Mouse (Mus musculus) cerebral cortex, adult 2 months (tissue): ENCODE measurements around the gene Gm21083.

Experiments used
- WGBS: fragments of 180-500 bp; shearing (Covaris S2); methylation state at CpG from one replicate; pipeline ENCODE4 v1.1.7; 2018; 5-methylcytosine and 5-hydroxymethylcytosine counted together

The Gm21083 gene

DNA sequence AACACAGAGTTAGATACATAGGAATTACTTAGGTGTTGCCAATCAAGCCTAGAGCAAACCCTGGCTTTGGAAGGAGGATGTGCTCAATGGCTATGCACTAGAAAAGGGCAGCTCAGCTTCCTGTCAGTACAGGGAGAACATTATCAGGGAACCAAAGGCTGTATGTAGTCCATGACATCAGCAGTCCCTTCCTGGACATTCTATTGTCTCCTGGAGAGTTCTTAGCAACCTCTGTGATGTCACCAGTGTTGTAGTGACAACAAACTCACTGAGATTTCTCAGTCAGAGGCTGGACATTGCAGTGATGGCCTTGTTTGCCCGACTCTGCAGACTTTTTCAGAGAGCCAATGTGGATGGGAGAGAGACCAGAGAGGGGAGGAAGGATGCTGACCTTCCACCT lies at the start of gene Gm21083:
TSS of gene Gm21083 (plus strand) at position 301 of the 400 bp plus-strand sequence.
- WGBS: 40% methylated on average over 1 of the region's 1 CpGs

DNA sequence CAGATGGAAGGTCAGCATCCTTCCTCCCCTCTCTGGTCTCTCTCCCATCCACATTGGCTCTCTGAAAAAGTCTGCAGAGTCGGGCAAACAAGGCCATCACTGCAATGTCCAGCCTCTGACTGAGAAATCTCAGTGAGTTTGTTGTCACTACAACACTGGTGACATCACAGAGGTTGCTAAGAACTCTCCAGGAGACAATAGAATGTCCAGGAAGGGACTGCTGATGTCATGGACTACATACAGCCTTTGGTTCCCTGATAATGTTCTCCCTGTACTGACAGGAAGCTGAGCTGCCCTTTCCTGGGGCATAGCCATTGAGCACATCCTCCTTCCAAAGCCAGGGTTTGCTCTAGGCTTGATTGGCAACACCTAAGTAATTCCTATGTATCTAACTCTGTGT lies 48.0 kb upstream of the Gm21083 start, which contains the start of gene Gm21190:
TSS of gene Gm21190 (minus strand) at position 101 of the 400 bp plus-strand sequence.
- WGBS: 80% methylated on average over 1 of the region's 1 CpGs

DNA sequence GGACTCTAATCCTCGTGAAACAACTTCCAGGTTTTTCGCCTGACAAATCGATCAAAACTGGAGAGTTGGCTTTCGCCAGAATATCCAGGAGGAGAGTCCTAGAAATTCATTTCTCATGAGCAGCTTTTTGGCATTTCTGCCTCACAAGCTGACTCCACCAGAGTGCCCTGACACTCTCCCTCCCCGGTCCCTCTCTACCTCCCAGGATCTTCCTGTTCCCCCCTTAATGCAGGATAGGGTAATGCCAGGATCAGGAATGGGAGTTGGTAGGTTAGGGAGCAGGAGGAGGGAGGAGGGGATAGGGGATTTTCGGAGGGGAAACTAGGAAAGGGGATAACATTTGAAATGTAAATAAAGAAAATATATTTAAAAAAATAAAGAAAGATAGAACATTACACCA lies 28.5 kb upstream of the Gm21083 start:
- WGBS: 86% methylated on average over 6 of the region's 6 CpGs

DNA sequence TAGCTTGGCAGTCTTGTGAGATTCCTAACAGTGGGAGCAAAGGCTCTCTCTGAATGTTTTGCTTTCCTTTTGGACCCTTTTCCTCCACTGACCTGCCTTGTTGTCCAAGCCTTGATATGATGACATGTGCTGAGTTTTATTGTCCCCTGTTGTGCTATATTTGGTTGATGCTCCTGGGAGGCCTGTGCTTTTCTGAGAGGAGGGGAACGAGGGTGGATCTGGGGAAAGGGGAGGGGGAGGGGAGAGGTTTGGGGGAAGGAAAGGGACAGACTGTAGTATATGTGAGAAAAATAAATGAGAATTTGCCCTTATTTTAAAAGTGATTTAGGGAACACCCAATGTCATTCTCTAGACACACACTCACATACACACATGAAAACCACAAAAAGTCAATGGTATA lies 28.0 kb upstream of the Gm21083 start:
- 34% methylated on average over 1 of the region's 1 CpGs for WGBS

DNA sequence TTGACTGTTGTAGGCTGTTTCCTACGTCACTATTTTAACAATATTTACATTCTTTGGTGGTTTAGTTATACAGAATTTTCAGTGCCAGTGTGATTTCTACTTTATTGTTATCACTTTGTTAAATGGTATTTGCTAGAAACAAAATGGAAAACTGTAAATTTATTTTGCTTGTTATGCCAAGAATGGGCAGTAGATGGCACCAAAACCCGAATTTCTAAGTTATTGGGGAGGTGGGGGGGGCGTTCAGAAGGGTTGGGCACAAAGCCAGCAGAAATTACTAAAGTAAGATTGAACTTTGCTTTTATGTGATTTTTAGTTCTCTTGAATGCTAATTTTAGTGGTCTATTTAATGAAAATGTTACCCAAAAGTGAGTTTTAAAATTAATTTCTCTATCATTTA lies 27.5 kb upstream of the Gm21083 start:
- 12% methylated on average over 3 of the region's 3 CpGs for WGBS

DNA sequence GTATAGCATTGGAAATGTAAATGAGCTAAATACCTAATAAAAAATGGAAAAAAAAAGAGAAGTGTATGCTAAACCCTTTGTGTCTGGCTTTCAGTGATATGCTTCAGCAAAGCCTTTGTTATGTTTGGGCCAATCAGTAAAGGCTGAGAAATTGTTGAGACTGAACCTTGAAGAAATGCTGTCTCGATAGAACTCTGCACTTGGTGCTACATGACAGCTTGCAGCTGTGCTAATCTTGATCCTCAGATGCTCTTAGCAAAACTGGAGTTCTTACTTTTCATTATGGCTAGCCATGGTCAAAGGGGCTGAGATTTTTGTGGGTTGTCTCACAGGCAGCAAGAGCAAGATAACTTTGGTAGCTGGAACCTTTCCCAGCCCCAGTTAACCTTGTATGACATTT lies 18.5 kb upstream of the Gm21083 start:
- 84% methylated on average over 1 of the region's 1 CpGs for WGBS

DNA sequence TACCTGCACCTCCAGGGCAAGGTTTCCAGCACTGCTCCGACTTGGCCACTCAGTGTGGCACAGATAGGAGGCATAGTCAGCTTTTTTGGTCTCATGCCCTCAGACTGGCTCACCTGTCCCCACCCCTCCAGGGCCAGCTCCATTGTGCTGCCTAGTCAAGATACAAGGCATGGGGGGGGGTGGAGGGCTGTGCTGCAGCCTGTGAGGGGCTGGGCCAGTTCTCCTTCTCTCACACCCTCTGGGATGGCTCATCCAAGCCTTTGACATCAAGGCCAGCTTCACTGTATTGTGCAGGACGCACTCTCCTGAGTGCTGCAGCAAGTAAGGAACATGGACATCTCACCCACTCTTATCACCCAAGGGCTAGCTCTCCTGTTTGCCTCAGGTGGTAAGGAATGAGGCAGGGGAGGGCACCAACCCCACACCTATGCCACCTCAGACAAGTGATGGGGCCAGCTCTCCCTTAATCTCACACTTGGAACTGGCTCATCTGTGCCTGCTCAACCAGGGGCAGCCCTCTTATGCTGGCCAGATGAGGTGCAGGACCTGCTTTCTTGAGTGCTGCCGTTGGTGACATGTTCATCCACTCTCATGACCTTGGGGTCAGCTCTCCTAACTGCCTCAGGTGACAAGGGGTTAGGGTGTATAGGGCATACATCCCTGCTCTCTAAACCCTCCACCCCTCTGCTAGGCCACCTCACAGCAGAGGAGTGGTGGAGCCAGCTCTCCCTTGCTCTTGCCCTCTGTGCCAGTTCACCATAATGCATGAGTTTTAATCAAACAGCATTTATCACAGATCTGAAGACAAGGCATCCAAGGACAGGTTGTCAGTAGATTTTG lies 15.5 kb upstream of the Gm21083 start:
- WGBS: 77% methylated on average over 3 of the region's 3 CpGs

DNA sequence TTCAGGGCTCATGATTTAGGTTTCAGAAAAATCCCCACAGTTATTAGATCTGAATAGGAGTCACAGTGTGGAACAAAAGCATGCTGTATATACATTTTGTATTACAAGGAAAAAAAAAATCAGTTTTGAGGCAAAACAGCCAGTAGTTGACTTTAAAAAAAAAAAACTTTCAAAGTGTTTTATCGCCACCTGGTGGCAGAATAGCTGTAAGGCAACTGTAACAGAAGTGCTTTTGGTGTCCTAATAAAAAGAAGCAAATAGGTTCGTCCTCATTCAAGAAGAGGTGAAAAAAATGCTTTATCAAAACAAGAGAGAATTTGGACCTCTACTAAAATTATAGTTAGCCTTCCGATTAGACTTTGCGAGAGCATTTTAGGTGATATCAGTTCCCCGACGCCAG lies 11.2 kb downstream of the Gm21083 start:
- WGBS: 36% methylated on average over 6 of the region's 6 CpGs

DNA sequence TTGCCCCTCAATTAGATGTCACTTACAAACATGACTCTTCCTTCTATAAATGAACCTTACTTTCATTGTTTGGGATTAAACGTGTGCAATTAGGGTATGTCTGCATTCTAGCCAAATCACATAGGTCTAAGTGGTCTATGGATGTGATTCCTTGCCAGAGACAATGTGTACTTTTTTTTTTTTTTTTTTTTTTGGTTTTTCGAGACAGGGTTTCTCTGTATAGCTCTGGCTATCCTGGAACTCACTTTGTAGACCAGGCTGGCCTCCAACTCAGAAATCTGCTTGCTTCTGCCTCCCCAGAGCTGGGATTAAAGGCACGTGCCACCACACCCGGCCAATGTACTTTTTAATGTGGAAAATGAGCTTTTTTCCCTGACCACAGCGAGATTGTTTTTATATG lies 13.5 kb downstream of the Gm21083 start:
- 56% methylated on average over 5 of the region's 5 CpGs for WGBS

DNA sequence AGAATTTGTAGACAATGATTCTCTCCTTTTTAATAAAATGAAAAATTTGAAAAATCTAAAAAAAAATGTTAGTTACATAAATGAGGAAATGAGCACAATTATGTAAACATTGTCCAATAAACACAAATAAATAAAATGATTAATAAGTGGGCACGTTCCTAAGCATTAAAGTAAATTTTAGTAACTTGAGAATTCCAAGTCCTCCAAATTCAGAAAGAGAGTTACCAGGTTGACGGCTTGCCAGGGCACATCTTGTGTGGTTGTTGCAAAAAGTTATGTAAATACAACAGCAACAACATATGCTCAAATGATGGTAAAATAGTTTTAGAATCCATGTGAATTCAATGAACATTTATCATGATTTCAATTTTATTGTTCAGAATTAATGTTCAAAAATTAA lies 14.4 kb downstream of the Gm21083 start:
- 73% methylated on average over 2 of the region's 2 CpGs for WGBS

DNA sequence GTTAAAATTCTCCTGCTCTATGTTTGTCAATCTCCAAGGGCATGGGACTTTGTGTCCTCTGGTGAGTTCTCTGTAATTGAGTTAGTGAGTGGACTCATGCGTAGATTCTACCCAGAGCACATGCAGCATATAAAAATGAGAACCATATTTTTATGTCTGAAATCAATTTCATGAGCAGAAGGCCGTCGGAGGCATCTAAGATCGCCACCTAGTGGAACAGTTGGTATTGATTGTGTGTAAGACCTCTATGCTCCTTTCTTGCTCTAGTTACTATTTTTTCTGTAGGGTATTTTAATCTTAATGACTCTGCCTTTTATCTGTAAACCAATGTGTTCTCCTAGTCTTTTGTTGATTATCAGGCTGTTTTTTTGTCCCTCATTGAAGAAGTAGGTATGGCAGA lies 23.2 kb downstream of the Gm21083 start:
- WGBS: 39% methylated on average over 4 of the region's 4 CpGs

DNA sequence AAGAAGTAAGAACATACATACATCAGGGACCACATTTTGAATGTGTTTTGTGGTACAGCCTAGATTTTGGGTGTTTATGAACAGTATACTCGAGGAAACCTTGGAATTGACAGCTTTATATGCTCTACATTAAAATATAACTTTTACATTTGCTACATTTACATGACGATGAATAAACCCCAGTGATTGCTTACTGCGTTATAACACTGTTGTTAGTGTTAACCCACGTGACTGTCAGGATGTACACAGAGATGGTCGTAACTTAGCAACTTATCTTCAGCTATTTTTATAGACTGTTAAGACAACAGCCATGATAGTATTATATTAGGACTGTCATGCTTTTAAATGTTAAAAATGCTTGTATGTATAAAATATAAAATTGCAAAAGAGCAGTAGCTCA lies 24.3 kb downstream of the Gm21083 start:
- WGBS: 56% methylated on average over 5 of the region's 5 CpGs

DNA sequence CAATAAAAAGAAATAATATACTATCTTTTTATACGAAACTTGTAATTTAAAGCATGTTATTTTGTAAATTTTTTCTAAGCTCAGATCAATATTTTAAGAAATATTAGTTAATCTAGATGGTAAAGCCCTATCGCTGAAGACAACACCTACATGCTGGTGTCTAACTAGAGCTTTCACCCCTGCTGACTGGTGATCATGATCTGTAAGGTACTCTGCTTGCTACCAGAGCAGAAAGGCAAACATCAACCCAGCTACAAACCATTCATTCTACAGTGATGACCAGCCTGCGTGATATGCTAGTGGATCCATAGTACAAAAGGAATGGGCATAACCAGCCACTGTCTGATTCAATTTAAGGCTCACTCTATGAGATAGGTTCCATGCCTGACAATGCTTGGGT lies 24.8 kb downstream of the Gm21083 start:
- 73% methylated on average over 3 of the region's 3 CpGs for WGBS

DNA sequence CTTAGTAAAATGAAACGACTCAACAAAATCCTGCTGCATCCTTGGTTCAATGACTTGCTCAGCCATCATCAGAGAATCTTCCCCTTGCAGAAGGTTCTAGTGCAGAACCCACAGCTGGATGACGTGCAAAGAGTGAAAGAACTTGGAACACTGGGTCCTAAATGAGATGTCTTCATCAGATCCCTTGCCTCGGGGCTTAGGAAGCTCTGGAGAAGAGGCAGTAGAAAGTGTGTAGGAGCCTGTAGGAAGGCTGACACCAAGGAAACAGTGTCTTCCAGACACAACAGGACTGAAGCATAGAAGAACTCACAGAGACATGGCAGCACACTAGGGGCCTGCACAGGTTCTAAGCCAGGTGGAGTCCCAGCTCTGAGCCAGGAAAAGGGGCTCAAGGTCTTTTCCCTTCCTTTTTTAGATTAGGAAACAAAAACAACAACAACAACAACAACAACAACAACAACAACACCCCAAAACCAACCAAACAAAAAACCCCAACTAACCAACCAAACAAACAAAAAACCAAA lies 25.4 kb downstream of the Gm21083 start:
- 61% methylated on average over 3 of the region's 3 CpGs for WGBS

DNA sequence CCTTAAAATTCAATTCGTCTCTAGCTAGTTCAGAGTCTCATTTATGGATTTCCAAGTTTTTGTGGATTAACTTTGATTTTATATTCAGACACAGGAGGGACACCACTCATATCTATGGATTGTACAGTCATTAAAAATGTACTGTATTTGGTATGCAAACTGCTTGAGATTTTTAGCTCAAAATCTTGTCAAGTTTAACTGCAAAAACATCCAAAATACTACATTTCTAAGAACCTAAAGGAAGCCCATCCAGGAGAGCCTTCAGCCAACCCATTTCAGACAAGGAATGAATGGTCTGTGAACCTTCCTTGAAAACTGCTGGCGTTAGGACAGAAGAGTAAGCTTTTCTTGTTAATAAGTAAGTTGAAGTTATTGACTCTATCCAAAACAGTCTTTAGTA lies 25.9 kb downstream of the Gm21083 start:
- WGBS: 61% methylated on average over 2 of the region's 2 CpGs

DNA sequence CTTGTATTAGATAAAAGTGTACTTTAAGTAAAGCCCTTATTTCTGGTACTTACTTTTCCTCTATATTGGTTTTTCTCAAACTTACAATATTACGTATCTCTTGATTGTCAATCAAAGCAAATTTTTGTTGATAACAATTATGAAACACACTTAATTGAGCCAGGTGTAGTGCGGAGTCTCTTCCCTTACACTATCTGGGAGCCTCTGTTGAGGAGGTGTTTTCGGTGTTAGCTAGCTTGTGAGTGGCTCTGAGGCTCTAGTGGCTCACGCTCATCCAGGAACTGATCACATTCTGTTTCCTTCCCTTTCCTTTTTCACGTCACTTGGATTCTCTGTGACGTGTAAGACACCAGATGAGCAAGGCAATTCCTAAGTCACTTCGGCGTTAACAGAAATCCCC lies 26.5 kb downstream of the Gm21083 start:
- WGBS: 75% methylated on average over 8 of the region's 8 CpGs

DNA sequence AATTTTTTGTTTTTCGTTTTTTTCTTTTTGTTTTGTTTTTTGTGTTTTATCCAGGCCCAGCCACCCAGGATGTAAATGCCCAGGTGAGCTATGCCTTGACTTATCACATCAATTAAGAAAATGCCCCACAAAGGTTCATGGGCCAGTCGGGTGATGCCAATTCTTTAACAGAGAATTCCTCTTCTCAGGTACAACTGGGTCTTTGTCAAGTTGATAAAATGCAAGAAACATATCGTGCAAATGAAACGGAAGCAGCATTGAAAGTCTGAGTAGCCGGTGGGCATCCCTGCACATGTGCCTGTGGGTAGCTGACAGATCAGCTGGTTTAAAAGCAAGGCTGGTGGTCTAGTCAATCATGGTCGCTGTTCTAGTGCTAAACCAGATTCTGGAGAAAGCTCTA lies 29.5 kb downstream of the Gm21083 start:
- WGBS: 64% methylated on average over 6 of the region's 6 CpGs

DNA sequence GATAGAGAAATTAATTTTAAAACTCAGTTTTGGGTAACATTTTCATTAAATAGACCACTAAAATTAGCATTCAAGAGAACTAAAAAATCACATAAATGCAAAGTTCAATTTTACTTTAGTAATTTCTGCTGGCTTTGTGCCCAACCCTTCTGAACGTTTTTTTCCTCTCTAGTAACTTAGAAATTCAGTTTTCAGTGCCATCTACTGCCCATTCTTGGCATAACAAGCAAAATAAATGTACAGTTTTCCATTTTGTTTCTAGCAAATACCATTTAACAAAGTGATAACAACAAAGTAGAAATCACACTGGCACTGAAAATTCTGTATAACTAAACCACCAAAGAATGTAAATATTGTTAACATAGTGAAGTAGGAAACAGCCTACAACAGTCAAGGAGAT lies 33.6 kb downstream of the Gm21083 start:
- 0% methylated on average over 1 of the region's 1 CpGs for WGBS

DNA sequence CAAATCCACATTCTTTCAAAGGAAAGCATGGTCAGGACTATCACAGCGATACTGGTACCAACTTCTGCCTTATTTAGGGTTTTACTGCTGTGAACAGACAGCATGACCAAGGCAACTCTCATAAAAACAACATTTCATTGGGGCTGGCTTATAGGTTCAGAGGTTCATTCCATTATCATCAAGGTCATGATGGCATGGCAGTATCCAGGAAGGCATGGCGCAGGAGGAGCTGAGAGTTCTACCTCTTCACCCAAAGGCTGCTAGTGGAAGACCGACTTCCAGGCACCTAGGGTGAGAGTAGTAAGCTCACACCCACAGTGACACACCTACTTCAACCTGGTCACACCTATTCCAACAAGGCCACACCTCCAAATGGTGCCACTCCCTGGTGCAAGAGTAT lies 39.1 kb downstream of the Gm21083 start:
- WGBS: 80% methylated on average over 3 of the region's 3 CpGs

DNA sequence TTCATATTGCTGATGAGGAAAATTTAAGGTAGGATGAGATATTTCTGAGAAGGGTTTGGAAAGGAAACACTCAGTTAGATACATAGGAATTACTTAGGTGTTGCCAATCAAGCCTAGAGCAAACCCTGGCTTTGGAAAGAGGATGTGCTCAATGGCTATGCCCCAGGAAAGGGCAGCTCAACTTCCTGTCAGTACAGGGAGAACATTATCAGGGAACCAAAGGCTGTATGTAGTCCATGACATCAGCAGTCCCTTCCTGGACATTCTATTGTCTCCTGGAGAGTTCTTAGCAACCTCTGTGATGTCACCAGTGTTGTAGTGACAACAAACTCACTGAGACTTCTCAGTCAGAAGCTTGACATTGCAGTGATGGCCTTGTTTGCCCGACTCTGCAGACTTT lies 41.6 kb downstream of the Gm21083 start, which contains the start of gene Speer4d:
TSS of gene Speer4d (plus strand) at position 301 of the 400 bp plus-strand sequence.
- 56% methylated on average over 1 of the region's 1 CpGs for WGBS

DNA sequence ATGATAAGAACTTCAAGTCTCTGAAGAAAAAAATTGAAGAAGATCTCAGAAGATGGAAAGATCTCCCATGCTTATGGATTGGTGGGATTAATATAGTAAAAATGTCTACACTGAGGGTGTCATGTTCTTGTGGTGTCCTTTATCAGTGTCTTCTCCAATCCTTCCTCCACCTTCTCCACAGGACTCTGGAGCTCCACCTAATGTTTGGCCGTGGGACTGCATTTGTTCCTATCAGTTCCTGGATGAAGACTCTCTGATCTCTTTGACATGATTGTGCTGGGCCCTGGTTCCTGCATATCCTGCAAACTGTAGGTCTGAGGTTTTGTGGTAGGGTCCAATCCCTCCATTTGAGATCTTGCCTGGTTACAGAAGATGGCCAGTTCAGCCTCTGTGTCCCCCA lies 51.0 kb downstream of the Gm21083 start:
- 24% methylated on average over 1 of the region's 1 CpGs for WGBS

DNA sequence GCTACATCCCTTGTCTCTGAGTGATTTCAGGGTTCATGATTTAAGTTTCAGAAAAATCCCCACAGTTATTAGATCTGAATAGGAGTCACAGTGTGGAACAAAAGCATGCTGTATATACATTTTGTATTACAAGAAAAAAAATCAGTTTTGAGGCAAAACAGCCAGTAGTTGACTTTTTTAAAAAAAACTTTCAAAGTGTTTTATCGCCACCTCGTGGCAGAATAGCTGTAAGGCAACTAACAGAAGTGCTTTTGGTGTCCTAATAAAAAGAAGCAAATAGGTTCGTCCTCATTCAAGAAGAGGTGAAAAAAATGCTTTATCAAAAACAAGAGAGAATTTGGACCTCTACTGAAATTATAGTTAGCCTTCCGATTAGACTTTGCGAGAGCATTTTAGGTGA lies 52.9 kb downstream of the Gm21083 start:
- 29% methylated on average over 5 of the region's 5 CpGs for WGBS
